Comparison of ENCODE assay signal across 13 mouse cellular contexts in the genomic region with DNA sequence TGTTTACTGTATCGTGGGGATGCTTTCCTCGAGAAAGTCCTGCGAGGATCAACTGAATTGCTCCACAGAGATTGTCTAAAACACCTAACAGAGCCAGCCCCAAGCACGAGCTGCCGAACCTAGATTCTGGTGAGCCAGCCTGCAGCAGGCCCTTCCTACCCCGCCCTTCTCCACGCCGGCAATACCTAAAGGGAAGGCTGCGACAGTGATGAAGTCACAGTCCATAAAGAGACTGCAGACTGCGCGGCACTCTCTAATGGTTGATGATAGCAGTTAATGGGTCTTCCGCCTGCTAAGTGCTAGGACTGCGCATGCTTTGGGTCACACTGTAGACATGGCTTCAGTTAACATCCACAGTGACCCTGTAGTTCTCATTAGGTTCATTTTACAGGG. TPM values are rescaled to one million over a fixed set of nuclear protein-coding genes. Genes with fewer than 3 reads are reported as not detected.
A peak's percentile ranks its signal among the peaks of the same experiment; 100 is the strongest.
DNase-seq lines count a peak whose midpoint lies in the region; ATAC-seq and TF ChIP-seq lines count a peak whose summit lies in the region.
"Had no signal": no experiment of that assay in that cellular context is flagged by ENCODE, and none has a peak within 500 bp of the region (broad histone marks: within the 10 kb centered on the region; RNA-seq: fewer than 3 reads in every experiment).

No protein-coding gene starts in this region.

- TF ChIP-seq CTCF in E14TG2a.4 (conservative IDR thresholded peaks at IDR 0.05; ENCODE audit: low read length) = no peak

- H3K4me1 ChIP-seq in heart, embryonic 16.5 days (ENCODE audit: control insufficient read depth, insufficient read depth, low read length) = peaks cover 41% of the 10 kb centered on the region
- H3K4me1 ChIP-seq in E14TG2a.4 (replicated peaks; ENCODE audit: low read depth, low read length) = peaks cover 73% of the 10 kb centered on the region
- peaks cover 78% of the 10 kb centered on the region for H3K4me1 ChIP-seq in limb, embryonic 10.5 days

- no peak overlapping the region for H3K4me3 ChIP-seq in heart, embryonic 16.5 days (ENCODE audit: low read length)
- H3K4me3 ChIP-seq in E14TG2a.4 (replicated peaks; ENCODE audit: low read length) = peak overlapping the region; percentile 23; the same call in 1 of the 2 replicates
- H3K4me3 ChIP-seq in limb, embryonic 10.5 days = 0 out of 2 replicates have a peak overlapping the region, but pooled peaks have one; percentile 6
- H3K4me3 ChIP-seq: embryonic facial prominence, embryonic 15.5 days; gastrocnemius, adult 2 months; liver, embryonic 13.5 days had no signal

- no peak overlapping the region for H3K27ac ChIP-seq in heart, embryonic 16.5 days (ENCODE audit: low read length)
- no peak overlapping the region; the same call in 1 of the 2 replicates for H3K27ac ChIP-seq in limb, embryonic 10.5 days
- H3K27ac ChIP-seq: embryonic facial prominence, embryonic 15.5 days; gastrocnemius, adult 2 months; liver, embryonic 13.5 days had no signal

- ATAC-seq in heart, embryonic 16.5 days (replicated peaks; ENCODE audit: extremely low read depth, insufficient read depth, low FRiP score) = peak; percentile 52; the same call in 1 of the 2 replicates

- peak overlapping the region; percentile 1; the same call in 1 of the 2 replicates for H3K4me2 ChIP-seq in heart, embryonic 16.5 days (ENCODE audit: low read depth, low read length)
- H3K4me2 ChIP-seq: embryonic facial prominence, embryonic 15.5 days; liver, embryonic 13.5 days had no signal

- DNase-seq in heart, postnatal 14 days = no peak
- peak; percentile 50 for DNase-seq in MN1 (ENCODE audit: low spot score)
- peak; percentile 36 for DNase-seq in limb, embryonic 10.5 days (ENCODE audit: low spot score)
- no peak for DNase-seq in right cerebral cortex, postnatal 25 days
- no peak for DNase-seq in adrenal gland, adult 8-10 months
- no peak for DNase-seq in urinary bladder, postnatal 36 days (ENCODE audit: low spot score in 2 of 2)
- DNase-seq: cerebellum, postnatal 10 days; gastrocnemius, adult 2 months; kidney, adult 11 months; liver, embryonic 13.5 days had no signal

- H3K9me3 ChIP-seq in heart, embryonic 16.5 days (replicated peaks; ENCODE audit: control insufficient read depth, low read length) = no peaks in the 10 kb centered on the region
- no peaks in the 10 kb centered on the region for H3K9me3 ChIP-seq in E14TG2a.4 (ENCODE audit: low read length)
- no peaks in the 10 kb centered on the region for H3K9me3 ChIP-seq in limb, embryonic 10.5 days (replicated peaks)
- H3K9me3 ChIP-seq: embryonic facial prominence, embryonic 15.5 days; liver, embryonic 13.5 days had no signal

- no peaks in the 10 kb centered on the region for H3K27me3 ChIP-seq in heart, embryonic 16.5 days (ENCODE audit: control insufficient read depth, insufficient read depth, low read length)
- no peaks in the 10 kb centered on the region for H3K27me3 ChIP-seq in E14TG2a.4 (ENCODE audit: insufficient read depth, low read length)
- H3K27me3 ChIP-seq in limb, embryonic 10.5 days (ENCODE audit: low read depth, poor library complexity, severe bottlenecking) = no peaks in the 10 kb centered on the region
- H3K27me3 ChIP-seq: embryonic facial prominence, embryonic 15.5 days had no signal

- intact Hi-C loops in heart, postnatal 14 days (cut with DNase I) = no loop called here

- WGBS in heart, embryonic 16.5 days = 37% methylated on average over 13 of the region's 13 CpGs
- WGBS in limb, embryonic 10.5 days = 43% methylated on average over 13 of the region's 13 CpGs

- H3K9ac ChIP-seq in heart, embryonic 16.5 days (ENCODE audit: low read length) = no peak overlapping the region
- H3K9ac ChIP-seq: embryonic facial prominence, embryonic 15.5 days; liver, embryonic 13.5 days had no signal

- no peaks in the 10 kb centered on the region for H3K36me3 ChIP-seq in heart, embryonic 16.5 days (ENCODE audit: control insufficient read depth, insufficient read depth)
- H3K36me3 ChIP-seq in E14TG2a.4 (ENCODE audit: insufficient read depth, low read length) = no peaks in the 10 kb centered on the region; the same call in 1 of the 2 replicates
- H3K36me3 ChIP-seq in limb, embryonic 10.5 days = peaks cover 10% of the 10 kb centered on the region
- H3K36me3 ChIP-seq: embryonic facial prominence, embryonic 15.5 days; liver, embryonic 13.5 days had no signal

RNA-seq across cellular contexts. Expression of a gene that starts 38.4 kb away (rescaled TPM):
- 5.2 and 6.8 TPM in 2 replicates for polyA plus RNA-seq in heart, embryonic 16.5 days (2015; fragmentation: Nextera tagmentation; extraction: Ambion mirVana)
- total RNA-seq in heart, postnatal 14 days (2021) = 10 to 100 TPM; 10.4 to 14.1 TPM
- polyA plus RNA-seq in limb, embryonic 10.5 days (2016; fragmentation: Nextera tagmentation; extraction: Ambion mirVana) = 23.7 and 32.6 TPM in 2 replicates
- total RNA-seq in adrenal gland, adult 8-10 months (2022) = 10 to 100 TPM; 49.9 to 76.1 (median 55.6) TPM

Comparison
In these comparisons a context has a peak if more than half of its experiments do, and no peak if none do; other contexts are left out.
1. DNase-seq: peak in MN1 (single experiment) and limb, embryonic 10.5 days (single experiment); none in heart, postnatal 14 days (0 of 2), right cerebral cortex, postnatal 25 days (single experiment), adrenal gland, adult 8-10 months (single experiment) and urinary bladder, postnatal 36 days (0 of 2).